Mouse (Mus musculus): ENCODE results near the gene Herpud1. TPM values are rescaled to one million over a fixed set of nuclear protein-coding genes. Genes with fewer than 3 reads are reported as not detected.

Herpud1 gene
- polyA plus RNA-seq, 1 experiment from 2014 or later: 57.3 TPM

- 76% methylated on average over 2 of the region's 2 CpGs for WGBS
- H3K27ac ChIP-seq: no peak overlapping the region
- DNase-seq (ENCODE audit: low spot score): no peak
Observed at GRCm38 (mm10) chr8:94444480-94444879, 58.2 kb downstream of the Herpud1 start.

More at GRCm38 (mm10) chr8:94444480-94444879, 58.2 kb downstream of the Herpud1 start:
- Histone ChIP-seq H3K4me3 (no peak overlapping the region), H3K4me1 (replicated peaks) (0 out of 2 replicates have a peak, but pooled peaks cover 3% of the 10 kb centered on the region), H3K9me3 (no peaks in the 10 kb centered on the region), H3K27me3 (ENCODE audit: insufficient read depth, poor library complexity, severe bottlenecking) (no peaks in the 10 kb centered on the region), H3K36me3 (no peaks in the 10 kb centered on the region)

Other genes with a start within 250 kb of the Herpud1 start
- gene Mt4, start 249.2 kb upstream of the Herpud1 start, polyA plus RNA-seq (2016; fragmentation: Nextera tagmentation; extraction: Ambion mirVana): not detected in 2 replicates
- gene Mt3, start 233.8 kb upstream of the Herpud1 start, polyA plus RNA-seq (2016; fragmentation: Nextera tagmentation; extraction: Ambion mirVana): 8.4 and 13.2 TPM in 2 replicates
- gene Mt2, start 213.8 kb upstream of the Herpud1 start, polyA plus RNA-seq (2016; fragmentation: Nextera tagmentation; extraction: Ambion mirVana): 48.0 and 63.2 TPM in 2 replicates
- gene Mt1, start 207.4 kb upstream of the Herpud1 start, polyA plus RNA-seq (2016; fragmentation: Nextera tagmentation; extraction: Ambion mirVana): 159 and 234 TPM in 2 replicates
- gene Nup93, start 171.9 kb upstream of the Herpud1 start, polyA plus RNA-seq (2016; fragmentation: Nextera tagmentation; extraction: Ambion mirVana): 114 and 134 TPM in 2 replicates
- gene Slc12a3, start 57.2 kb upstream of the Herpud1 start, polyA plus RNA-seq (2016; fragmentation: Nextera tagmentation; extraction: Ambion mirVana): 0.09 TPM in 1 of 2 replicates, not detected in the other
- gene Nlrc5, start 47.9 kb downstream of the Herpud1 start, polyA plus RNA-seq (2016; fragmentation: Nextera tagmentation; extraction: Ambion mirVana): 0.20 TPM in 1 of 2 replicates, not detected in the other
- gene Cpne2, start 146.6 kb downstream of the Herpud1 start, polyA plus RNA-seq (2016; fragmentation: Nextera tagmentation; extraction: Ambion mirVana): 10.0 and 11.1 TPM in 2 replicates
- 41.8 and 42.7 TPM in 2 replicates for gene Rspry1, start 215.5 kb downstream of the Herpud1 start, polyA plus RNA-seq (2016; fragmentation: Nextera tagmentation; extraction: Ambion mirVana)
- 82.4 and 86.2 TPM in 2 replicates for gene Fam192a, start 215.6 kb downstream of the Herpud1 start, polyA plus RNA-seq (2016; fragmentation: Nextera tagmentation; extraction: Ambion mirVana)